Mouse (Mus musculus) limb, embryonic 12.5 days (tissue): ENCODE data around the gene Gjb3. TPM values are rescaled to one million over a fixed set of nuclear protein-coding genes. Genes with fewer than 3 reads are reported as not detected.
A peak's percentile ranks its signal among the peaks of the same experiment; 100 is the strongest.

Experiments used
- ATAC-seq: fragments of 200-750 bp; cut with Nextera tagmentation; 2 replicates; pipeline ENCODE4 v1.8.0; 2017; ENCODE audit warnings: low read depth, moderate TSS enrichment; ENCODE audit not compliant: insufficient number of reproducible peaks, insufficient read depth, low FRiP score, low TSS enrichment
- H3K27ac ChIP-seq: fragments of 300-500 bp; sonication (generic); 2 replicates; pipeline ENCODE4 v1.5.1; 2016; ENCODE audit warnings: mild to moderate bottlenecking, moderate library complexity
- H3K27me3 ChIP-seq: fragments of 300-500 bp; sonication (generic); 2 replicates; pipeline ENCODE4 v1.6.1; 2016; ENCODE audit warnings: mild to moderate bottlenecking, moderate library complexity
- H3K36me3 ChIP-seq: fragments of 300-500 bp; sonication (generic); 2 replicates; pipeline ENCODE4 v1.6.1; 2016; ENCODE audit warnings: mild to moderate bottlenecking, moderate library complexity
- H3K4me1 ChIP-seq: fragments of 300-500 bp; sonication (generic); replicated peaks from 2 replicates; pipeline ENCODE4 v1.6.1; 2016
- H3K4me2 ChIP-seq: fragments of 300-500 bp; sonication (generic); 2 replicates; pipeline ENCODE4 v1.6.1; 2016; ENCODE audit warnings: mild to moderate bottlenecking, moderate library complexity
- H3K4me3 ChIP-seq: fragments of 300-500 bp; sonication (generic); replicated peaks from 2 replicates; pipeline ENCODE4 v1.5.1; 2016; ENCODE audit warnings: mild to moderate bottlenecking
- H3K9ac ChIP-seq: fragments of 300-500 bp; sonication (generic); replicated peaks from 2 replicates; pipeline ENCODE4 v1.6.1; 2016; ENCODE audit warnings: mild to moderate bottlenecking, moderate library complexity
- H3K9me3 ChIP-seq: fragments of 300-500 bp; sonication (generic); 2 replicates; pipeline ENCODE4 v1.6.1; 2016; ENCODE audit warnings: mild to moderate bottlenecking, moderate library complexity
- WGBS: fragments of 180-500 bp; shearing (Covaris S2); methylation state at CpG from one replicate; pipeline ENCODE4 v1.1.7; 2016; 5-methylcytosine and 5-hydroxymethylcytosine counted together
- polyA plus RNA-seq: library from polyadenylated mRNA; unstranded; fragments of >200 nt; fragmentation: Nextera tagmentation; extraction: Ambion mirVana; gene quantifications from 2 replicates; pipeline ENCODE4 v1.2.1, GENCODE M21; 2016

Gjb3 gene
- polyA plus RNA-seq, 1 experiment from 2014 or later, result 4.3 TPM

DNA sequence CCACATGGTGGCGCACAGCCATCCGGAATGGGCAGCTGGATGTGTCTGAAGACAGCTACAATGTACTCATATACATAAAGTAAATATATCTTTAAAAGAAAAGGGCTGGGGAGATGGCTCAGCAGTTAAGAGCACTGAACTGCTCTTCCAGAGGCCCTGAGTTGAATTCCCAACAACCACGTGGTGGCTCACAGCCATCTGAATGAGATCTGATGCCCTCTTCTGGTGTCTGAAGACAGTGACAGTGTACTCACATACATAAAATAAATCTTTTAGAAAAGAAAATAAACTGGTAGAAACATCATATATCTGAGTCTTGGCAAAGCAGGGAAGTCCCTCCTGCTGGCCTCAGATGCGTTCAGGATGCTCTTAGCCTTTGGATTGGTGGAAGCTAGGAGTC lies 13.5 kb downstream of the Gjb3 start:
- ATAC-seq, result no peak
- H3K36me3 ChIP-seq, result no peaks in the 10 kb centered on the region
- H3K4me2 ChIP-seq, result no peak overlapping the region
- H3K27ac ChIP-seq, result no peak overlapping the region
- no peaks in the 10 kb centered on the region for H3K9me3 ChIP-seq
- no peak overlapping the region for H3K4me3 ChIP-seq
- WGBS, result 61% methylated on average over 4 of the region's 4 CpGs
- H3K9ac ChIP-seq, result no peak overlapping the region
- peaks cover 12% of the 10 kb centered on the region; the same call in 1 of the 2 replicates for H3K4me1 ChIP-seq
- H3K27me3 ChIP-seq, result peaks cover 41% of the 10 kb centered on the region

DNA sequence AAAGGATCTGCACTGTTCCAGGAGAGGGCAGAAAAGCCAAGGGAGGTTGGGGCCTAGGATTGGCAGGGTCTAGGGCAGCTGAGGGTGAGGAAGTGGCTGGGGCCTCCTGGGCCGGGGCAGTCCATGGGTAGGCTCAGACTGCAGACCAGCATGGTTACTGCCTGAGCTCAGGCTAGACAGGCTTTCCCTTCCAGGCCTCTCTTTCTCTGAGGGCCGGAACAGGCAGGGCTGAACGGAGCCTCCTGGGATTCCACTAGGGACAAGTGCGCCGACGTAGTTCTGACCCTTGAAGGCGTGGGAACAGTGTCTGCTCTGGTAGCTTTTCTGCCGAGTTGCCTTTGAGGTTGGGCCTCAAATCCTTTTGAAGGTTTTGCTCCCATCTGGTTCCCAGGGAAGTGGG lies 14.9 kb downstream of the Gjb3 start:
- H3K4me1 ChIP-seq, result peaks cover 12% of the 10 kb centered on the region; the same call in 1 of the 2 replicates
- H3K27me3 ChIP-seq, result peaks cover 48% of the 10 kb centered on the region
- H3K27ac ChIP-seq, result no peak overlapping the region
- no peaks in the 10 kb centered on the region for H3K9me3 ChIP-seq
- WGBS, result 86% methylated on average over 8 of the region's 8 CpGs
- no peak overlapping the region for H3K4me3 ChIP-seq
- no peak for ATAC-seq
- H3K4me2 ChIP-seq, result no peak overlapping the region
- no peaks in the 10 kb centered on the region for H3K36me3 ChIP-seq
- no peak overlapping the region for H3K9ac ChIP-seq

DNA sequence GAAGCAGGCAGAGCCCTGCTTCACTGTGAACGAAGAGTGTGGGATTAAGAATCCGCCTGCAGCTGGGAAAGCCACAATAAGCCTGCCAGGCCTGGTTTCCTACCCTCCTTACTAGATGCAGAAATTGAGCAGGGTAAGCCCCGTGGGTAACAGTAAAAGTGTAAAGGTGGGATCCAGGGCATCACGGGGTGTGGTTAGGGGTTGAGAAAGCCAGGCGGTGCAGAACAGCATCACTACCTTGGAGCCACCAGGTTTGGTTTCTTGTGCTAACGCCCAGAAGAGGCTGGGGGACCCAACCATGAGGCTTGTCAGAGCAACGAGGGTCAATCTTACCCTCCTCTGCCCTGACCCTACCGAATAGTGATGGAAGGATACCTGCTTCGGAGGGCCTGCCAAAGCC lies 16.1 kb downstream of the Gjb3 start:
- H3K4me3 ChIP-seq, result no peak overlapping the region
- no peaks in the 10 kb centered on the region for H3K9me3 ChIP-seq
- H3K4me1 ChIP-seq, result peaks cover 12% of the 10 kb centered on the region; the same call in 1 of the 2 replicates
- 45% methylated on average over 9 of the region's 9 CpGs for WGBS
- peak overlapping the region; percentile 90; the same call in 1 of the 2 replicates for H3K4me2 ChIP-seq
- no peak for ATAC-seq
- H3K27ac ChIP-seq, result no peak overlapping the region
- H3K27me3 ChIP-seq, result peaks cover 47% of the 10 kb centered on the region
- no peak overlapping the region for H3K9ac ChIP-seq
- H3K36me3 ChIP-seq, result no peaks in the 10 kb centered on the region

DNA sequence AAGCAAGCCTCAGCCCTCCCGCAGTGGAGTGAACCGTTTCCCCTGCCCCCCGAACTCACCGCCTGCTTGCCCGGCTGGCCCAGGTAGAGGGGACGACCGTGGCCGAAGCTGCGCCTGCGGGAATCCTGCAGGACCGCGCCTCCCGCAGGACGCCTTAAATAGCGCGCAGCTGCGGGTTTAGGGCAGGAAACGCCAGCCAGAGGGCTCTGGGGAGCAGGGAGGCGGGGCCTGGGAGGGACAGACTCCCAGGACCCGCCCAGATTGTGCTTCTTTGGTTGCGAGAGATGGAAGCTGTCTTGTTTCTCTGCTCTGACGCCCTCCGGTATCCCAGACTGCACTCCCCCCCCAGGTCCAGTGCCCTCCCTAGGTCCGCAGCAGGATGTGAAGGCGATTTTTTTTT lies 16.8 kb downstream of the Gjb3 start, which contains the start of gene Gja4:
TSS of gene Gja4 (minus strand) at position 179 of the 400 bp plus-strand sequence.
- ATAC-seq, result 0 out of 2 replicates have a peak, but pooled peaks have one; percentile 34

DNA sequence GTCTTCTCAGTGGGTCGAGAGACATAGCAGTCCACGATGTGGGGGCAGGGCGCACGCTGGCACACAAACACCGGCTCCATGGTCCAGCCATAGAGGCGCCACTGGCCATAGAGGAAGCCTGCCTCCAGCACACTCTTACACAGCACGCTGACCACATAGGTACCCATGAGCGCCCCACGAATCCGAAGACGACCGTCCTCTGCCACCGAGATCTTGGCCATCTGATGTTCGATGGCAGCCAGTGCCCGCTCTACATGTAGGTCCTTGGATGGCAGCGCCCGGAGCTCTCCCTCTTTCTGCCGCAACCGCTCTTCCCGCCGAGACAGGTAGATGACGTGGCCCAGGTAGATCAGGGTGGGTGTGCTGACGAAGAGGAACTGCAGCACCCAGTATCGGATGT lies 18.3 kb downstream of the Gjb3 start:
- ATAC-seq, result no peak
- Histone ChIP-seq H3K9ac (no peak overlapping the region), H3K27me3 (peaks cover 47% of the 10 kb centered on the region)

More for the DNA sequence above, 16.8 kb downstream of the Gjb3 start, which contains the start of gene Gja4:
- no peaks in the 10 kb centered on the region for H3K9me3 ChIP-seq
- peak within 1 kb of the TSS; percentile 90 for H3K4me2 ChIP-seq
- peak within 1 kb of the TSS; percentile 50 for H3K4me3 ChIP-seq
- H3K4me1 ChIP-seq, result peaks cover 12% of the 10 kb centered on the region; the same call in 1 of the 2 replicates
- under 1% methylated on average over 25 of the region's 25 CpGs for WGBS
- H3K9ac ChIP-seq, result peak within 1 kb of the TSS; percentile 56
- H3K36me3 ChIP-seq, result no peaks in the 10 kb centered on the region
- no peak within 1 kb of the TSS for H3K27ac ChIP-seq
- peaks cover 47% of the 10 kb centered on the region for H3K27me3 ChIP-seq

DNA sequence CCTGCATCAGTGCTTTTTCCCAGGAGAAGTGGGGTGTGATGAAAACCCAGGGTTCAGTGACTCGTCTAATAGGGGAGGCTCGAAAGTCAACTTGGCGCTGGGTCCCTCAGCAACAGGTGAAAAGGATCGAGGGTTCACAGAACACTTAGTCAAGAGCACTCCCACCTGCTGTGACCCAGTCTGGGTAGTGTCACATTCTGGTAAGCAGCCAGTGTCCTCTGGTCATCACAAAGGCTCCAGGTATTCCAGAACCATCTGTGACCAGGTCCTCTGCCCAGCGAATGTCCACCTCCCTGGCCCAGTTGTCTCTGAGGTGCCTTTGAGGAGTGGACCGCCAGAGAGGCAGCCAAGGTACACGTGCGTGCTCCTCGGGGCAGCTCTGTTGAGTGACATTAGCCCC lies 19.1 kb downstream of the Gjb3 start:
- no peak overlapping the region for H3K9ac ChIP-seq
- H3K27me3 ChIP-seq, result peaks cover 47% of the 10 kb centered on the region
- H3K4me2 ChIP-seq, result no peak overlapping the region
- ATAC-seq, result no peak
- no peak overlapping the region for H3K27ac ChIP-seq
- no peaks in the 10 kb centered on the region for H3K36me3 ChIP-seq
- WGBS, result 66% methylated on average over 9 of the region's 9 CpGs
- H3K4me1 ChIP-seq, result peaks cover 12% of the 10 kb centered on the region; the same call in 1 of the 2 replicates
- no peak overlapping the region for H3K4me3 ChIP-seq
- H3K9me3 ChIP-seq, result no peaks in the 10 kb centered on the region

More for the DNA sequence above, 18.3 kb downstream of the Gjb3 start:
- Histone ChIP-seq H3K36me3 (no peaks in the 10 kb centered on the region), H3K4me3 (no peak overlapping the region), H3K27ac (no peak overlapping the region), H3K9me3 (no peaks in the 10 kb centered on the region), H3K4me2 (no peak overlapping the region), H3K4me1 (peaks cover 12% of the 10 kb centered on the region; the same call in 1 of the 2 replicates)
- WGBS, result 60% methylated on average over 24 of the region's 24 CpGs

DNA sequence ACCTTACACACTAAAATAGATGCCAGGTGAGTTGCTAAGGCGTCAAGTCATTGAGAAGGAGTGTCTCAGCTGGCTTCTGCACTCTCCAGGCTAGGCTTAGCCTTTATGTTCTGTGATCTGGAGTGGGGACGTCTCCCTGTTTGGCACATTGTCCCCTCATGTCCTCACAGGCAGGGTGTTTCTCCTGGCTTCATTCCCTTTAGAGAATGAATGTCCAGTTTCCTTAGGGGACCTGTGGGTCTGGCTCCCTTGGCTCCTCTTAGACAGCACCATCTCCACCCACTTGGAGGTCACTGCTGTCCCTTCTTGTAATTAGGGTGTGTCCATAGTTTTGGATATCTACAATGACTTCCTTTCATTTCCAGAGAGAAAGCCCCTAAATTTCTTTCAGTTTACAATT lies 23.7 kb downstream of the Gjb3 start:
- WGBS, result 51% methylated on average over 2 of the region's 2 CpGs

DNA sequence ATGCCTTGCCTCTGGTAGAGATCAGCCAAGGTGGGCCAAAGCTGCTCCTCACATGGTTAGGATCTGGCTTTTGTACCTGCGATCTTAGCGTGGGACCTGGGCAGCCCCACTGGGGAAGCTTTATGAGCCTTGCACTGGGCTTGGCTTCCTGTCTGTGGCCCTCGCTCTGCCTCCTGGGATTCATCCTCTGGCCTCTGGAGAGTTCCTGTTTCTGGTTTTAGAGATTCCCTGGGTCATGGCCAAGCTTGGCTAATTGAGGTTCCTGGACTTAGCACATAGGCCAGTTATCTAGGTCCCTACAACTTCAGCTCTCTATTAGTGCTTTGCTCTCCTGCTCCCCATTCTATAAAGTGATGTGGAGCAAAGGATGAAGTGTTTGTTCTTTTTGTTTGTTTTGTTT lies 26.8 kb downstream of the Gjb3 start:
- Histone ChIP-seq H3K9me3 (no peaks in the 10 kb centered on the region), H3K27me3 (no peaks in the 10 kb centered on the region; the same call in 1 of the 2 replicates), H3K4me2 (no peak overlapping the region), H3K36me3 (no peaks in the 10 kb centered on the region), H3K9ac (no peak overlapping the region), H3K4me1 (no peaks in the 10 kb centered on the region), H3K27ac (no peak overlapping the region), H3K4me3 (no peak overlapping the region)
- no peak for ATAC-seq
- WGBS, result 74% methylated on average over 3 of the region's 3 CpGs

More for the DNA sequence above, 23.7 kb downstream of the Gjb3 start:
- H3K27ac ChIP-seq, result no peak overlapping the region
- H3K27me3 ChIP-seq, result peaks cover 8% of the 10 kb centered on the region
- no peaks in the 10 kb centered on the region for H3K36me3 ChIP-seq
- H3K4me3 ChIP-seq, result no peak overlapping the region
- no peaks in the 10 kb centered on the region for H3K4me1 ChIP-seq
- H3K4me2 ChIP-seq, result no peak overlapping the region
- ATAC-seq, result no peak
- no peaks in the 10 kb centered on the region for H3K9me3 ChIP-seq
- no peak overlapping the region for H3K9ac ChIP-seq

DNA sequence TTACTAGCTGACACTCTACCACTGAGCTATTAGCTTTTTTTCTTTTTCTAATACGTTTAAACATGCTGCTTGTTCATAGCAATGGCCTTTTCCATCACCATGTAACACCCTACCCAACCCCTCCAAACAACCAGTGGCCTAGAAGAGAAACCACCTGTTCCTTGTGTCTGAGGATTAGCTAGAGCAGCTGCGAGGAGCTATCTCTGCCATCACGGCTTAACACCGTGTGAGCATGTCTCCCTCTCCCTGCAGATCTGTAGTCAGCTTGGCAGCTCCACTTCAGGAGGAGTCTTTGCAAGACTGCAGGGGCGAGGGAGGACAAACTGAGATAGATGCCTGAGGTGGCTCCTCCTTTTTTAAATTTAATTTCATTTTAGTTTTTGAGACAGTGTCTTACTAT lies 30.1 kb downstream of the Gjb3 start:
- H3K27ac ChIP-seq, result no peak overlapping the region
- no peak for ATAC-seq
- H3K9ac ChIP-seq, result no peak overlapping the region
- no peaks in the 10 kb centered on the region for H3K4me1 ChIP-seq
- 74% methylated on average over 5 of the region's 5 CpGs for WGBS
- H3K4me3 ChIP-seq, result no peak overlapping the region
- H3K36me3 ChIP-seq, result no peaks in the 10 kb centered on the region
- no peaks in the 10 kb centered on the region for H3K9me3 ChIP-seq
- H3K4me2 ChIP-seq, result no peak overlapping the region
- H3K27me3 ChIP-seq, result no peaks in the 10 kb centered on the region

DNA sequence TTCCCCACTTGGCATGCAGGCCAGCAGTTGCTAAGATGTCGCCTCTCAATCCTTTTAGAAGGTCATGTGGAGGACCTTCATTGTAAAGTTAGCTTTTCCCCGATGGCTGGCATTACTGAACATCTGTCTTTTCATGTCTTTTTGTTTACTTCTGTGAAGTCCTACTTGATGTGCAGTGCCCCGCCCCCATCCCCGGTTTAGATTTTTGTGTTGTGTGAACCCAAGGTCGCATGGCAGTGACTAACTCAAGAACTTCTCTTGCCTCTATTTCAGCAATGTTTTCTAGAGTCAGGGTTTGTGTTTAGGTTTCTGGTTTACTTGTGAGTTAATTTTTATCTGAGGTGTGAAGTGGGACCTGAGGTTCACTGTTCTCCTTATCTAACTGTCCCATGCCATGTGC lies 38.0 kb downstream of the Gjb3 start:
- H3K4me2 ChIP-seq, result no peak overlapping the region
- no peak overlapping the region for H3K4me3 ChIP-seq
- no peak overlapping the region for H3K9ac ChIP-seq
- WGBS, result 84% methylated on average over 5 of the region's 5 CpGs
- H3K27ac ChIP-seq, result no peak overlapping the region
- ATAC-seq, result no peak
- no peaks in the 10 kb centered on the region for H3K27me3 ChIP-seq
- H3K9me3 ChIP-seq, result no peaks in the 10 kb centered on the region
- H3K4me1 ChIP-seq, result no peaks in the 10 kb centered on the region
- no peaks in the 10 kb centered on the region for H3K36me3 ChIP-seq

DNA sequence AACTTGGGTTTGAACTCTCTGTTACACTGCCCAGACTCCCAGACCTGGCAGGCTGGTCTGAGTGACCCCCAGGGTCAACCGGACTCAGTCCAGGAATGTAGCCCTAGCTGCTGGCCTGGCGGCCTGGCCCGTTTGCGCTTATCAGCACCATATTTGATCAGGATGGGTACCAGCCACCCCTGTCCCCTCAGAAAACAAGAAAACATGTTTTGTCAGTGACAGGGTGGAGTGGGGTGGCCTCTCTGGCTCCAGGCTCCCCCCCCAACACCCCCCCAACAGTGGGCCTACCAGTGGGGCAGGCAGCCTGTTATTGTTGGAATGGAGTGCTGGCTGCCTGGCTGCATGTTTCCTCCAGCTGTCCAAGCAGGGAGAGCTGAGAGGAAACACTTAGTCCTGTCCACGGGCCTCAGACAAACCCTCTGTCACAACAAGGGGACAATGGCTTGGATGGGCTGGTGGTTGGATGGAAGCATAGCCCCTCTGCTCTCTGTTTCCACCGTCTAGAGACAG lies 41.5 kb downstream of the Gjb3 start:
- Histone ChIP-seq H3K4me2 (no peak overlapping the region), H3K27ac (no peak overlapping the region), H3K4me1 (0 out of 2 replicates have a peak, but pooled peaks cover 3% of the 10 kb centered on the region), H3K4me3 (no peak overlapping the region), H3K9ac (no peak overlapping the region), H3K36me3 (no peaks in the 10 kb centered on the region), H3K9me3 (no peaks in the 10 kb centered on the region), H3K27me3 (no peaks in the 10 kb centered on the region)
- no peak for ATAC-seq
- WGBS, result 68% methylated on average over 6 of the region's 6 CpGs

DNA sequence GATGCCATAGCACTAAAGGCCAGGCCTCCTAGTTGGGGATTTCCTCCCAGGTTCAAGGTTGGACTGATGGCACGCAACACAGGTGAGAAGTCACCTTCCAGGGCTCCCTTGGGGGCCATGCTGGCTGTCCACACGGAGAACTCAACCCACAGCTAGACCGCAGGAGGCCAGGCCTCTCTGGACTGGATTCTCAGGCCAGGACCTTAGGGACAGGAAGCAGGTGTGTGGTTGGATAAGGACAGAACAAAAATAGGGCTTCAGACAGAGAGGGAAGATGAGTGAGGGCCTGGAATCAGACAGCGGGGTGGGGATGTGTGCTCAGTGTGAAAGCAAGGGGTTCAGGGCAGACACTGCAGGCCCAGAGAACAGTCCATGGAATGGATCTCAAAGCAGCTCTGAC lies 43.7 kb downstream of the Gjb3 start:
- Histone ChIP-seq H3K27me3 (no peaks in the 10 kb centered on the region), H3K27ac (no peak overlapping the region), H3K9ac (no peak overlapping the region), H3K36me3 (no peaks in the 10 kb centered on the region), H3K9me3 (no peaks in the 10 kb centered on the region), H3K4me1 (0 out of 2 replicates have a peak, but pooled peaks cover 3% of the 10 kb centered on the region), H3K4me3 (no peak overlapping the region), H3K4me2 (no peak overlapping the region)
- 73% methylated on average over 4 of the region's 4 CpGs for WGBS
- no peak for ATAC-seq
